Mouse (Mus musculus): Measurements from ENCODE around the gene Bdh1.

The Bdh1 gene

GRCm38 (mm10) chr16:31506665-31507456 is 84.8 kb downstream of the Bdh1 start:
- no peak for DNase-seq

DNA sequence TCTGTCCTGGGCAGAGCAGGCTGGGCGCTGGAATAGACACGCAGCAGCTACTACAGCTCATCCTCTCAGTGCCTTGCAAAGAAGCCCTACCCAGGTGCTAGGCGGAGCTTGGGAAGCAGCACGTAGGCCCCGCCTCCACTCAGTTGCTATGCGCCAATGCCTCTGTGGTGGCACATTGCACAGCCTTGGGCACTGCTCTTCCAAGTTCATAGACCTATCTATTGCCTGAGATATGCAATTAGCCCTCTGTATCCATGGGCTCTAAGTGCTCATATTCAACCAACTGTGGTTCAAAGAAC is 85.3 kb downstream of the Bdh1 start:
- no peak for DNase-seq

GRCm38 (mm10) chr16:31507794-31508526 is 85.9 kb downstream of the Bdh1 start:
- no peak for DNase-seq
